Mouse (Mus musculus) forebrain, embryonic 12.5 days (tissue): ENCODE results near the gene Olfr26. TPM values are rescaled to one million over a fixed set of nuclear protein-coding genes. Genes with fewer than 3 reads are reported as not detected.
"Not testable (repeated sequence)": the region's sequence is repeated elsewhere in the genome, so short reads cannot be mapped to it uniquely, and the experiment has no call there.

ENCODE experiments used
- ATAC-seq: fragments of 200-750 bp; cut with Nextera tagmentation; 2 replicates; pipeline ENCODE4 v1.8.0; 2017; ENCODE audit warnings: moderate TSS enrichment; ENCODE audit not compliant: low FRiP score
- H3K27ac ChIP-seq: fragments of 300-500 bp; sonication (generic); 2 replicates; pipeline ENCODE4 v1.5.1; 2016; ENCODE audit warnings: mild to moderate bottlenecking
- H3K27me3 ChIP-seq: fragments of 300-500 bp; sonication (generic); 2 replicates; pipeline ENCODE4 v1.6.1; 2016; ENCODE audit warnings: mild to moderate bottlenecking
- H3K36me3 ChIP-seq: fragments of 300-500 bp; sonication (generic); replicated peaks from 2 replicates; pipeline ENCODE4 v1.6.1; 2016; ENCODE audit warnings: mild to moderate bottlenecking
- H3K4me1 ChIP-seq: fragments of 300-500 bp; sonication (generic); 2 replicates; pipeline ENCODE4 v1.6.1; 2016
- H3K4me2 ChIP-seq: fragments of 300-500 bp; sonication (generic); 2 replicates; pipeline ENCODE4 v1.6.1; 2016; ENCODE audit warnings: mild to moderate bottlenecking, moderate library complexity
- H3K4me3 ChIP-seq: fragments of 300-500 bp; sonication (generic); replicated peaks from 2 replicates; pipeline ENCODE4 v1.5.1; 2016; ENCODE audit warnings: mild to moderate bottlenecking
- H3K9ac ChIP-seq: fragments of 300-500 bp; sonication (generic); 2 replicates; pipeline ENCODE4 v1.6.1; 2016; ENCODE audit warnings: mild to moderate bottlenecking
- H3K9me3 ChIP-seq: fragments of 300-500 bp; sonication (generic); 2 replicates; pipeline ENCODE4 v1.6.1; 2016
- WGBS: fragments of 180-500 bp; shearing (Covaris S2); methylation state at CpG from one replicate; pipeline ENCODE4 v1.1.7; 2016; 5-methylcytosine and 5-hydroxymethylcytosine counted together
- polyA plus RNA-seq: library from polyadenylated mRNA; unstranded; fragments of >200 nt; fragmentation: Nextera tagmentation; extraction: Ambion mirVana; gene quantifications from 2 replicates; pipeline ENCODE4 v1.2.1, GENCODE M21; 2016

Gene Olfr26
- not detected in 2 replicates for polyA plus RNA-seq

- Histone ChIP-seq H3K9ac (no peak within 1 kb of the TSS), H3K27me3 (no peaks in the 10 kb centered on the region)
- no peak for ATAC-seq
These were observed at the start of gene Olfr26 for GRCm38 (mm10) chr9:38854760-38855159. Gene Olfr26 (plus strand): TSS chr9:38855060.

DNA sequence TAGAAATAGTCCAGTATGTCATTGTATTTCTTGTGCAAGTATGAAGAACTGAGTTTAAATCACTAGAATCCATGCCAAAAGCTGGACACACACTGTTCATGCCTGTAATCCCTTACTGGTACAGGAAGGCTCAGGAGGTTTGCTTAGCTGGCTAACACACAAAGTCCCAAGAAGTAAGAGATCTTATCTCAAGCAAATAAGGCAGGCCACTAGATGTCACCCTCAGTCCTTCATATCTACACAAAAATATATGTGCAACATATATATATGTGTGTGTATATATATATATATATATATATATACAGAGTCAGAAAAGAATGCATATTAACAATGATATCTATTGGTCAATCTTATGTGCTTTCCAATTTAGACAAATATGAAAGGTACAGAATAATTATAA lies 49.2 kb upstream of the Olfr26 start:
- no peak for ATAC-seq
- Histone ChIP-seq H3K9me3 (no peaks in the 10 kb centered on the region), H3K4me2 (no peak overlapping the region), H3K9ac (no peak overlapping the region), H3K4me3 (no peak overlapping the region), H3K4me1 (no peaks in the 10 kb centered on the region), H3K27ac (no peak overlapping the region), H3K36me3 (no peaks in the 10 kb centered on the region), H3K27me3 (no peaks in the 10 kb centered on the region)

More at GRCm38 (mm10) chr9:38854760-38855159, at the start of gene Olfr26:
- no peaks in the 10 kb centered on the region for H3K9me3 ChIP-seq
- H3K27ac ChIP-seq, result no peak within 1 kb of the TSS
- H3K4me1 ChIP-seq, result no peaks in the 10 kb centered on the region
- no peak within 1 kb of the TSS for H3K4me2 ChIP-seq
- H3K4me3 ChIP-seq, result no peak within 1 kb of the TSS
- no peaks in the 10 kb centered on the region for H3K36me3 ChIP-seq

DNA sequence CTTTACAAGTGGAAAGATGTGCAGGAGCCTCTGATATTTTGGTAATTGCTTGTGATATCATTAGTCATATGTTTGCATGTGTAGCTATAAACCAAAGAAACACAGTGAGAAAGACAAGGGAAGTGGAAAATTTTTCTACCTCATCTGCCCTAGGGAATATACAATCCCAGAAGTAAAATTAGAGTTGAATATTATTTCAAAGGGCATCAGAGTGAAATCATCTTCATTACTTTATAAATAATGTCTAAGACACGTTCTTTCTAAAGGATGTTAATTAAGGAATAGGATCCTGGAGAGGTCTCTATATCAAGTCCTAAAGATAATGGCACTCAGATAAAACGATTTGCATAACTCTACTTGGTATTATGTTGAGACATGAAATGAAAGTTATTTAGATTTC lies 40.5 kb upstream of the Olfr26 start, which contains the start of gene Olfr922:
Olfr922 (plus strand) TSS at position 301 of the 400 bp plus-strand sequence.
- Histone ChIP-seq H3K9me3 (no peaks in the 10 kb centered on the region), H3K4me3 (no peak within 1 kb of the TSS), H3K4me2 (no peak within 1 kb of the TSS), H3K9ac (no peak within 1 kb of the TSS), H3K36me3 (no peaks in the 10 kb centered on the region), H3K27me3 (no peaks in the 10 kb centered on the region), H3K4me1 (no peaks in the 10 kb centered on the region), H3K27ac (no peak within 1 kb of the TSS)
- ATAC-seq, result no peak
- WGBS, result 69% methylated on average over 2 of the region's 2 CpGs

GRCm38 (mm10) chr9:38815458-38815986 lies 39.3 kb upstream of the Olfr26 start:
- H3K27ac ChIP-seq, result no peak overlapping the region
- no peaks in the 10 kb centered on the region for H3K27me3 ChIP-seq
- no peak for ATAC-seq
- H3K4me1 ChIP-seq, result no peaks in the 10 kb centered on the region
- H3K9ac ChIP-seq, result no peak overlapping the region
- no peak overlapping the region for H3K4me2 ChIP-seq
- no peaks in the 10 kb centered on the region for H3K9me3 ChIP-seq
- WGBS, result 88% methylated on average over 1 of the region's 1 CpGs
- H3K4me3 ChIP-seq, result no peak overlapping the region
- H3K36me3 ChIP-seq, result no peaks in the 10 kb centered on the region

GRCm38 (mm10) chr9:38826245-38826644 lies 28.6 kb upstream of the Olfr26 start, which contains the start of gene Olfr923:
Gene Olfr923 (plus strand): TSS chr9:38826545.
- H3K36me3 ChIP-seq, result no peaks in the 10 kb centered on the region
- H3K4me1 ChIP-seq, result no peaks in the 10 kb centered on the region
- no peak within 1 kb of the TSS for H3K9ac ChIP-seq
- no peak within 1 kb of the TSS for H3K4me2 ChIP-seq
- no peak within 1 kb of the TSS for H3K4me3 ChIP-seq
- H3K27ac ChIP-seq, result no peak within 1 kb of the TSS
- H3K9me3 ChIP-seq, result no peaks in the 10 kb centered on the region
- 93% methylated on average over 1 of the region's 1 CpGs for WGBS
- ATAC-seq, result no peak
- H3K27me3 ChIP-seq, result no peaks in the 10 kb centered on the region

DNA sequence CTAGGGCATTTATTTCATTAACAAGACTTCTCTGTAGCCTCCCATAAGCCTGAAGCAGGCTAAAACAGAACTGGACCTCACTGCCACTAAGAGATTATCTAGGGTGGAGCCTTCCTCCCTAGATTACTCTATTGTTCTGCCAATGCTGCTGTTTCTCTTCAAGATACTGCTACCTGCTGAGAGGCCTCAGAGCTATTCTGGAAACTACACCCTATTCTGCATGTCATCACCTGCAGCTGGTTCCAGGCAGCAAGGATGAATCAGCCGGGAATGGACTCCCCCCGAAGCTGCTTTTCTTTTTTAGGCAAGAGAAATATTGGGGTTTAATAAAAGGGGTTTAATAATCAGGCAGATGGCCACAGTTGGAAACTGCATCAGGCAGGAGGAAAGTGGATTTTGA lies 21.8 kb upstream of the Olfr26 start:
- H3K36me3 ChIP-seq, result no peaks in the 10 kb centered on the region
- no peaks in the 10 kb centered on the region for H3K4me1 ChIP-seq
- no peak overlapping the region for H3K27ac ChIP-seq
- H3K27me3 ChIP-seq, result no peaks in the 10 kb centered on the region
- no peak overlapping the region for H3K4me3 ChIP-seq
- 69% methylated on average over 2 of the region's 2 CpGs for WGBS
- no peak overlapping the region for H3K4me2 ChIP-seq
- ATAC-seq, result no peak
- H3K9me3 ChIP-seq, result no peaks in the 10 kb centered on the region
- H3K9ac ChIP-seq, result no peak overlapping the region

GRCm38 (mm10) chr9:38844149-38844548 lies 10.7 kb upstream of the Olfr26 start, which contains the start of gene Olfr924:
Gene Olfr924 (plus strand): TSS chr9:38844449.
- H3K36me3 ChIP-seq, result no peaks in the 10 kb centered on the region
- no peak within 1 kb of the TSS for H3K4me2 ChIP-seq
- H3K9ac ChIP-seq, result no peak within 1 kb of the TSS
- WGBS, result 86% methylated on average over 1 of the region's 1 CpGs
- no peak for ATAC-seq
- H3K27me3 ChIP-seq, result no peaks in the 10 kb centered on the region
- H3K9me3 ChIP-seq, result no peaks in the 10 kb centered on the region
- H3K4me3 ChIP-seq, result no peak within 1 kb of the TSS
- no peak within 1 kb of the TSS for H3K27ac ChIP-seq
- no peaks in the 10 kb centered on the region for H3K4me1 ChIP-seq

- not testable (repeated sequence) for H3K9me3 ChIP-seq, H3K4me1 ChIP-seq, H3K4me3 ChIP-seq, H3K27me3 ChIP-seq, H3K9ac ChIP-seq, H3K36me3 ChIP-seq, H3K27ac ChIP-seq, ATAC-seq, H3K4me2 ChIP-seq
- 53% methylated on average over 2 of the region's 2 CpGs for WGBS
These were observed 20.0 kb downstream of the Olfr26 start for GRCm38 (mm10) chr9:38874880-38875279.

- 85% methylated on average over 2 of the region's 2 CpGs for WGBS
These were observed 22.0 kb downstream of the Olfr26 start, which contains the start of gene Olfr926 for GRCm38 (mm10) chr9:38876826-38877225. Gene Olfr926 (plus strand): TSS chr9:38877126.

More at GRCm38 (mm10) chr9:38876826-38877225, 22.0 kb downstream of the Olfr26 start, which contains the start of gene Olfr926:
- no peak within 1 kb of the TSS for H3K4me2 ChIP-seq
- H3K36me3 ChIP-seq, result no peaks in the 10 kb centered on the region
- H3K9ac ChIP-seq, result no peak within 1 kb of the TSS
- H3K27ac ChIP-seq, result no peak within 1 kb of the TSS
- no peak for ATAC-seq
- no peaks in the 10 kb centered on the region for H3K4me1 ChIP-seq
- H3K4me3 ChIP-seq, result no peak within 1 kb of the TSS
- H3K9me3 ChIP-seq, result 0 out of 2 replicates have a peak, but pooled peaks cover 11% of the 10 kb centered on the region
- no peaks in the 10 kb centered on the region for H3K27me3 ChIP-seq

Other genes with a start within 250 kb of the Olfr26 start
- gene Olfr914, start 250.0 kb upstream of the Olfr26 start, polyA plus RNA-seq, result not detected in 2 replicates
- not detected in 2 replicates for gene Olfr916, start 195.2 kb upstream of the Olfr26 start, polyA plus RNA-seq
- not detected in 2 replicates for gene Olfr917, start 189.2 kb upstream of the Olfr26 start, polyA plus RNA-seq
- gene Olfr918, start 180.5 kb upstream of the Olfr26 start, polyA plus RNA-seq, result not detected in 2 replicates
- gene Olfr919, start 151.4 kb upstream of the Olfr26 start, polyA plus RNA-seq, result not detected in 2 replicates
- gene Vwa5a, start 136.8 kb upstream of the Olfr26 start, polyA plus RNA-seq, result 6.5 and 8.7 TPM in 2 replicates
- not detected in 2 replicates for gene Olfr920, start 102.8 kb upstream of the Olfr26 start, polyA plus RNA-seq
- gene Olfr921, start 82.0 kb upstream of the Olfr26 start, polyA plus RNA-seq, result not detected in 2 replicates
- not detected in 2 replicates for gene Olfr922, start 40.4 kb upstream of the Olfr26 start, polyA plus RNA-seq
- not detected in 2 replicates for gene Olfr923, start 28.5 kb upstream of the Olfr26 start, polyA plus RNA-seq
- not detected in 2 replicates for gene Olfr924, start 10.6 kb upstream of the Olfr26 start, polyA plus RNA-seq
- gene Olfr926, start 22.1 kb downstream of the Olfr26 start, polyA plus RNA-seq, result not detected in 2 replicates
- not detected in 2 replicates for gene Olfr930, start 74.7 kb downstream of the Olfr26 start, polyA plus RNA-seq
- gene Olfr933, start 117.3 kb downstream of the Olfr26 start, polyA plus RNA-seq, result not detected in 2 replicates
- not detected in 2 replicates for gene Olfr934, start 133.3 kb downstream of the Olfr26 start, polyA plus RNA-seq
- not detected in 2 replicates for gene Olfr935, start 144.6 kb downstream of the Olfr26 start, polyA plus RNA-seq
- gene Olfr146, start 168.3 kb downstream of the Olfr26 start, polyA plus RNA-seq, result not detected in 2 replicates
- not detected in 2 replicates for gene Olfr937, start 209.9 kb downstream of the Olfr26 start, polyA plus RNA-seq
- not detected in 2 replicates for gene Olfr938, start 223.8 kb downstream of the Olfr26 start, polyA plus RNA-seq